Mouse (Mus musculus) CD4-positive, CD25-positive, alpha-beta regulatory T cell, adult 4 months (primary cell): ENCODE measurements around the gene Fscn1. TPM values are rescaled to one million over a fixed set of nuclear protein-coding genes. Genes with fewer than 3 reads are reported as not detected.

Experiments
- ATAC-seq: one replicate; pipeline ENCODE4 v1.8.0; 2017
- polyA plus RNA-seq, 2 experiments: library from polyadenylated mRNA; unstranded; fragments of 100-300 nt; shearing (Covaris generic); gene quantifications; one replicate each; pipeline ENCODE4 v1.2.1; 2017

Fscn1 gene
- polyA plus RNA-seq, 2 experiments from 2014 or later = 0.36 to 0.58 TPM

DNA sequence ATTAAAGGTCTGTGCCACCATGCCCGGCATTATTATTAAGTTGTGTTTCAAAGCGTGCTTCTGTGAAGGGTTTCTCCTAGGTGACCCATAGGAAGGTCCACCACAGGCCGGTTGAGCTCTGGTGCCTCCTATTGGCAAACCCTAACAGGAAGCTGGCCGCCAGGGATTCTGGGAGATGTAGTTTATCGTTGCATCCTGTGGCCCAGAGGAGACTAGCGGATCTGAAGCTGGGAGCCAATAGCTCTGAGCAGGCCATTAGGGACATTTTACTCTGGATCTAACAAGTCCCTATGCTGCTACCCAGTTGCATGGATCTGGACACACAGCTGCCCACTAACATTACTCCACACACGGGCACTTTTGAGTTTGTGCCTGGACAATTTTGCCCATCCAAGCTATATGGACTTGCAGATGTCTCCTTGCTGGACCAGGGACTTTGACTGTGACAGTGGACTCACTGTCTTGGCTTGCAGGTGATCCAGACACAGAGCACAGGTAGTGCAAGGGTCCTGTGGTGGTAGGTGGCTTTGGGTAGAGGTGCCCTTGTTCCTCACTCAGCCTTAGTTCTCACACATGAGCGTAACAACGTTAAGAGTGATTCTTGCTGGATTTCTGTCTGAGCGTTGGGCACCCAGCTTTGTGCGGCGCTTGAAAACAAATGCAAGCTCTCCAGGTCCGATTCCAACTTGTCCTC lies 24.4 kb upstream of the Fscn1 start:
- ATAC-seq = no peak

DNA sequence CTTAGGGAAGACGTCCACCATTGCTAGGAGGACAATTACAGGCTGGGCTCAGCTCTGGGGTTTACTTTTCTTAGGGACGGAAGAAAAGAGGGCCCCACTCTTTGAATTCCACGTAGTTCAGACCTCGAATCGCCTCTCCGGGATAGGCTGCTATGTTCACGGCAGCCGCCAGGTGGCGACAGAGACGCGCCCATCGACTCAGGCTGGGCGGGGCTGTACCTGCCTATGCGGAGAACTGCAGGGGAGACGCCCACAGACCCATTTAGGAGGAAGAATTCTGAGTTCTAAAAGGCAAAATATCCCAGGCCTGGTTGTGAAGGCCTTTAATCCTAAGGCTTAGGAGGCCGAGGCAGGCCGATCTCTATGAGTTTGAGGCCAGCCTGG lies 23.8 kb upstream of the Fscn1 start:
- ATAC-seq = peak; percentile 56

- ATAC-seq = peak; percentile 64
These were observed 22.0 kb upstream of the Fscn1 start for GRCm38 (mm10) chr5:142937956-142938727.

GRCm38 (mm10) chr5:142940393-142940792 lies 19.8 kb upstream of the Fscn1 start:
- no peak for ATAC-seq

GRCm38 (mm10) chr5:142944979-142945682 lies 15.0 kb upstream of the Fscn1 start:
- no peak for ATAC-seq

DNA sequence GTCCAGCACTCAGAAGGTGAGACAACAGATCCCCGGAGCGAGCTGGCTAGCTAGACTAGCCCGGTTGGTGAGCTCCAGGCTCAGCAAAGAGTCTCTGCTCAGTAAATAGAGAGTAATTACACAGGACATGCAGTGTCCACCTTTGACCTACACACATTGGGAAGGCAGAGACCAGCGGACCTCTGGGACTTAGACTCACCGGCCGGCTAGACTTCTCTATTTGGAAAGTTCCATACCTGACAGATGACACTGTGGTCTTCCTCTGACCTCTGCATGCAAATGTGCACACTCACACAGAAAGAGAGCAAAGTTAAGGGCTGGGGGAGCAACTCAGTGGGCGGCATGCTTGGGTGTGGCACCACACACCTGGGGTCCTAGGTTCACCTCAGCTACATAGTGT lies 12.7 kb upstream of the Fscn1 start:
- ATAC-seq = no peak

GRCm38 (mm10) chr5:142949580-142949979 lies 10.6 kb upstream of the Fscn1 start:
- ATAC-seq = no peak

DNA sequence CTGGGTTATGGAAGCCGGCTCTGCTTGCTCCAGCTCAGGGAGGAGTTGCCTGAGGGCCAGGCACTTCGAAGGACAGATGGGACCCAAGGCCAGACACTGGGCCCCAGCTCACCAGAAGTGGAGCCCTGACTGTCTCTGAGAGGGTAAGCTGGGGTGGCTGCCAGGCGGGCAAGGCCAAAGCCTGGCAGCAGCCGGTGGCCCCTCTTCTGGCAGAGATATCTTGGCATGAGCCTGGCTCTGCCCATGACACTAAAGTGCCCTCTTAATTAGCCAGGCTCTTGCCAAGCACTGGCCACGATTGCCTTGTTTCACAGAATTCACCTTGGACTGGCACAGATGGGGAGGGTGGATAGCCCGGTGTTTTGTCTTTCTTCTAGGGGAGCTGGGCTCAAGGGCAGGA lies 9.7 kb upstream of the Fscn1 start:
- no peak for ATAC-seq

DNA sequence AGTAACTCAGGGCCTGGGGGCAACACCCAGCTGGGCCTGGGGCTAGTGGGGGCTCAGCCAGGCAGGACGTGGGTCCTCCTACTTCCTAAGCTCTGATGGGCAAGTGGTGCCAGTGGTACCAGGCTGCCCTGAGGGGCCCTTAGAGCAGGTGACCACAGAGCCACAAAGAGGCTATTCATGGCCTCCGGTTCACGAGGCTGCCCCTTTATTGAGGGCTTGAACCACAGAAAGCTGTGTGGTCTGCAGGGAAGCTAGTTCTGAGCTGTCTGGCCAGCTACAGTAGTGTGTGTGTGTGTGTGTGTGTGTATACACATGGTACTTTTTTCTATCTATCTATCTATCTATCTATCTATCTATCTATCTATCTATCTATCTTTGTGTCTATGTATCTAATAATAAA lies 6.5 kb upstream of the Fscn1 start:
- no peak for ATAC-seq

DNA sequence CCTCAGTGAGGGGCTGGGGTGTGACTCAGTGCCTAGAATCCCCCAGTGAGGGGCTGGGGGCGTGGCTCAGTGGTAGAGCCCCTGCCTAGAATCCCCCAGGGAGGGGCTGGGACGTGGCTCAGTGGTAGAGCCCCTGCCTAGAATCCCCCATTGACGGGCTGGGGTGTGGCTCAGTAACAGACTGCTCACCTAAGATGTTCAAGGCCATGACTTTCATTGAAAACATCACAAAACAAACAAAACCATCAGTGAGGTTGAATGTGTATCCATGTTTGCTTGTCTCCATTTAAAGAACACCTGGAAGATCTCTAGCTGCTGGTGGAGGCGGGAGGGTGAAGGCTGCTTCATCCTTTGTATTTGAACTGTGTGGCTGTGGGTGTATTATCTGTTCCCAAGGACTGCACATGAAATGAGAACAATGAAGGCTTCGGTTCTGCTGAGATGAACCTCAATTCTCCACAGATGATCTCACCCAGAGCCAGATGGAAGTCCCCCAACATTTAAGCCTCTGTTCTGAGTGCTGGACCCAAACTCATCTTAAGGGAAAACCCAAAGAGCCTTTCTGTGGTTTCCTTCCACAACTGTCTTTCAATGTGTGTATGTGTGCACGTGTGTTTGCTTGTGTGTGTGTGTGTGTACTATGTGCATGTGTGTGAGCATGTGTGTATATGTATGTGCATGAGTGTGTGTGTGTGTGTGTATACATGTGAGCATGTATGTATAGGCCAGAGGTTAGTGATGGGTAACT lies 3.0 kb upstream of the Fscn1 start:
- ATAC-seq = no peak

GRCm38 (mm10) chr5:142958464-142958863 lies 1.7 kb upstream of the Fscn1 start:
- ATAC-seq = no peak

DNA sequence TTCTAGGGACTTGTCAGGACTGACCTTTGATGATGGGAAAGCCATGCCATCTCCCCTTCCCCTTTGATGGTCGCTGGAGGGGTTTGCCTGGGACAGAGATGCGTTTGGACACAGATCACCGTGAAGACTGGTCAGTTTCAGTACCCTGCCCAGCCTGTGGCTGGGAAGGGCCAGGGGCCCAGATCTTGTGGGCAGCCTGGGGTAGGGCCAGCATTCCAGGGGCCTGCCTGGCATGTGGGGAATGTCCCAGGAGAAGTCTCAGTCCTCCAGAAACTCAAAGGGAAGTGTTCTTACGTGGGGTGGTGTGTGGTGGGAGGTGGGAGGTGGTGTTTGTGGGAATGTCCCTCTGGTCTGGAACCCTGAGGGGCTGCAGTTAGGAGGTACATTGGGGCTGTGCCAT lies 987 bp upstream of the Fscn1 start:
- no peak for ATAC-seq

GRCm38 (mm10) chr5:142960775-142961271 lies 680 bp downstream of the Fscn1 start:
- ATAC-seq = no peak

DNA sequence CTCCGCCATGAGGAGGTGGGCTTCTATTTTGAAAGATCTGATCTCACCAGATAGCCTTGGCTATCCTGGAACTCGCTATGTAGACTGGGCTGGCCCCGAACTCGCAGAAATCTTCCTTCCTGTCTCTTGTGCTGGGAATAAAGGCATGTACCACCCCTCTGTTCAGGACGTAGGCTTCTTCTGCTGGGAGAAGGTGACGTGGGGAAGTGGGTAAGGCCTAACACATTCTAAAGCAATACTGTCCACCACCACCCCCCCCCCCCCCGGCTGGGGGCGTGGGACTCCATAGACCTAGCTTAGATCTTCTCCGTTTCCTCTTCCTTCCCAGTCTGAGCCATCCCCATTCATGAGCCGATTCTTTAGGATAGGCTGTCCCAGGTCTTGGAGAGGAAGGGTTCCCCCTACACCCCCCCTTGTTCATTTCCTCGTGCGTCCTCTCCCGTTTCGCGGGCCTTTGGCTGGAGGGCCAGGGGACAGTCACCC lies 1.3 kb downstream of the Fscn1 start:
- ATAC-seq = no peak

- no peak for ATAC-seq
These were observed 1.8 kb downstream of the Fscn1 start for GRCm38 (mm10) chr5:142961881-142962443.

GRCm38 (mm10) chr5:142962444-142962961 lies 2.4 kb downstream of the Fscn1 start:
- ATAC-seq = no peak

DNA sequence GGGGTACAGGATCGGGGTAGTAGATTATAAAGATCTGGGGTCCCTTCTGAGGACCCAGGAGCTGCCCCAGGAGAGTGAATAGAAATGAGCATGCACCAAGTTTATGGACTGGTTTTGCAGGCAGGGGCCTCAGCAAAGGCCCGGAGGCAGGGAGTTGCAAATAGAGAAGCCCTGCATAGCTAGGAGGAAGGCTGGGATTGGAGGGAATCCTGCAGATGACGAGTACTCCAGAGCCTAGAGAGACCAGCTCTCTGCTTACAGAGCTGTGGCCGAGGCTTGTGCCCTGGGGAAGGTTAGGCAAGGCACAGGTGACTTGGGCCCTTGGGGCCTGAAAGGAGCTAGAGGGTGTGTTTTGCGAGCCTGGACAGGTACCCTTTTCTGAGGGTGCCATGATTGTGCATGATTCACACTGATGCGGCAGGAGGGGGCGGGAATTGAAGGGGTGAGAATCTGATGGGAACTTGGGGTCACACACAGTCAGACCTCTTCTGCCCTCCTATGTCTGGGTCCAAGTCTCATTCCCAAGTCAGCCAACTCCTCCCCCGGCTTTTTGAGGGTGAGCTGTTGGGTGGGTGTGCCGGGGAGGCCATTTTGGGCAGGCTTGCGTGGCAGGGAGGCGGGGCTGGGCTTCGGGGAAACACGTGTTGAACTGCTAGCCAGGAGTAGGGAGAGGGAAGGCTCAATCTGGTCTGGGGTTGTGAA lies 3.0 kb downstream of the Fscn1 start:
- no peak for ATAC-seq

GRCm38 (mm10) chr5:142963705-142964494 lies 3.8 kb downstream of the Fscn1 start:
- ATAC-seq = no peak

DNA sequence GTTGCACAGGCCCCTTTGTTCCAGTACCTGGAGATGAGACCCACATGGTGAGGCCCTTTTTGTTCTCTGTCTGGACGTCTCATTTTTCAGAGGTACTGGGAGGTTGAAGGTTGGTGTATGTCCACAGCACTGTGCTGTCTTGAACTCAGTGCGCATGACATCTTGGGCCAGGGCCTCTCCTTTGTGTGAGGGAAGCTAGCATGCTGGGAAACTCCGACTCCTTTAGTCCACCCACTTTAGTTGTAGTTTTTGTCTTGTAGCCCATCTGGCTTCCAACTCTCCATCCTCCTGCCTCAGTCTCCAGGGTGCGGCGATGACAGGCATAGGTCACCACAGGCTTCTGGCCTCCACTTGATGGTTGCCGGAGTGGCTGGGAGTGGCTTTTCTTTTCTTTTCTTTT lies 4.5 kb downstream of the Fscn1 start:
- ATAC-seq = no peak

DNA sequence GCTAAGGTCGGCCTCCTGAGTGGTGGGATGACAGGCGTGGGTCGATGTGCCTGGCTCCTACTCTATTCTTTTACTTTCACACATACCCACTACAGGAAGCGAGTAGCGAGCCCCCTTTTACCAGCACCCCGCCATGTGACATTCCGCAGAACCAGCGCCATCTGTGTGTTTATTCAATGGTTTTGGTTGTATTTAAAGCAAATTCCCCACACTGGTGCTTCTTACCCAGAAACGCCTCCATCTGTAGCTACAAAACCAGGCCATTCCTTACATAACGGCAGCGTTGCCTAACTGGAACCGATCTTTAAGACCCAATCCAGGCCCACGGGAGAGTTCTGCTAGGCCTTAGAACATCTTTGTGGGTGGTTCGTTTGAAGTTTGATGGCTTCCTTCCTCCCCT lies 8.3 kb downstream of the Fscn1 start:
- no peak for ATAC-seq

- ATAC-seq = no peak
These were observed 13.8 kb downstream of the Fscn1 start for GRCm38 (mm10) chr5:142973971-142974370.
